Mouse (Mus musculus) liver, postnatal 0 days (tissue): ENCODE results near the gene Bach2.

Experiments used
- CTCF ChIP-seq: sonication (generic); IDR thresholded peaks from 2 replicates; pipeline ENCODE4 v1.5.1; 2016; ENCODE audit warnings: antibody characterized with exemption, low read depth
- EP300 ChIP-seq: IDR thresholded peaks from 2 replicates; pipeline ENCODE4 v1.6.1; 2016; ENCODE audit warnings: antibody characterized with exemption, low read depth, mild to moderate bottlenecking

DNA sequence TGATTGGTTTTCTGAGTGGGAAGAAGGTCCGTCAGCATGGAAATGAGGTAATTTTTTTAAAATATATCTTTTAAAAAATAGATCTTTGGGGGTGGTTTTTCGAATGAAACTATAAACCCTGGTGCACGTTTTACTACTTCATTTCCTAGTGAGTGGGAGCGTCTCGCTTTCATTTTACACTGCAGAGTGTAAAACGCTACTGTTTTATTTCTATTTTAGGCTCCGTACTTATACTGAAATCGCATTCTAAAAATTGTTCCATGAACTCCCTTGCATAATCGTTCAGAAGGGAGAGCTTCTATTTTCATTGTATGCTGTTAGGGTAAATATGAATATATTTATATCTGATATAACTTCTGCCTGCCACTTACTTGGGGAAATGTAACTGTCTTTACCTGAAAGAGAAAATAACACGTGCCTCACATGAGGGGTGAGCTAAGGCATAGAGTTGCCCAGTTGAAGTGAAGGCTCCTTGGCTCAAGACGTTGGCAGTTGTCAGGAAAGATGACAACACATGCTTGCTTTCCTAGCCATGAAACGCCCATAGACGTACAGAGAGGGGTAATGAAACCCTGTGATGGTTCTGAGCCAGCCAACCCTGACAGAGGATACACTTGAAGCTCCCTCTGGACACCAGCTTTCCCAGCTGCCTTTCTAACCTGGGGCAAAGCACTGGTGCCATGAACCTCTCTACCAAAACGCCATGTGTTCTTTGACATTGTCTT, 306.4 kb downstream of the Bach2 start:
- TF ChIP-seq CTCF (no peak), EP300 (no peak)
